Mouse (Mus musculus): ENCODE measurements at regions not wholly inside any gene's neighbourhood (a gene's known extent, or its start where the extent isn't known, plus 50 kb on each side); places are given as distances from the start of the nearest gene placed in this dataset.

GRCm38 (mm10) chr15:86566111-86566510 is 351.9 kb downstream of the Tbc1d22a start:
- Histone ChIP-seq H3K36me3 (no peaks in the 10 kb centered on the region), H3K9ac (replicated peaks) (no peak overlapping the region), H3K4me2 (replicated peaks) (no peak overlapping the region), H3K4me3 (no peak overlapping the region), H3K9me3 (no peaks in the 10 kb centered on the region), H3K4me1 (no peaks in the 10 kb centered on the region), H3K27ac (replicated peaks) (no peak overlapping the region), H3K27me3 (no peaks in the 10 kb centered on the region)
- WGBS, result 80% methylated on average over 3 of the region's 3 CpGs
- no peak for ATAC-seq (ENCODE audit: low FRiP score, low read depth)

GRCm38 (mm10) chr15:86574311-86574710 is 360.1 kb downstream of the Tbc1d22a start:
- Histone ChIP-seq H3K9me3 (no peaks in the 10 kb centered on the region), H3K4me3 (no peak overlapping the region), H3K27ac (replicated peaks) (no peak overlapping the region), H3K4me1 (peaks cover 10% of the 10 kb centered on the region), H3K36me3 (no peaks in the 10 kb centered on the region), H3K4me2 (replicated peaks) (no peak overlapping the region), H3K27me3 (peaks cover 9% of the 10 kb centered on the region; the same call in 1 of the 2 replicates), H3K9ac (replicated peaks) (no peak overlapping the region)
- no peak for ATAC-seq (ENCODE audit: low FRiP score, low read depth)
- 3% methylated on average over 5 of the region's 5 CpGs for WGBS

DNA sequence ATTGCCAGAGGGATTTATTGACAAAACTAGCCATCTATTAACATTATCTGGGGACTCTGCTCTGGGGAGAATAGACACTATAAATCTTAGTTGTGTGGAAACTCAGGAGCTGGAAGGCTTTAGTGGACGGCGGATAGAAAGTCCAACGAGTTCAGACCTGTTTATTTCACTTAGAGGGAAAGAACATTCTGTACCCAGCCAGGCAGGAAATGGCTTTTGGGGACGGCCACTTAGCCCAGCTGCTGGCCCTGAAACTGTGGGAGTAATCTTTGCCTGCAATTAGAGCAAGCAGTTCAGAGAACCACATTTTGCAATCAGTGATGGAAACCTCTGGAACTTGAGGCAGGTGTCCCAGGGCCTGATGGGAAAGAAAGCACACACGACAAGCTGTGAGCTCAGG is 362.4 kb downstream of the Tbc1d22a start:
- no peak overlapping the region for H3K9ac ChIP-seq (replicated peaks)
- peaks cover 9% of the 10 kb centered on the region; the same call in 1 of the 2 replicates for H3K27me3 ChIP-seq
- H3K27ac ChIP-seq (replicated peaks), result no peak overlapping the region
- WGBS, result 79% methylated on average over 5 of the region's 5 CpGs
- peaks cover 10% of the 10 kb centered on the region for H3K4me1 ChIP-seq
- no peaks in the 10 kb centered on the region for H3K9me3 ChIP-seq
- H3K4me2 ChIP-seq (replicated peaks), result no peak overlapping the region
- H3K4me3 ChIP-seq, result no peak overlapping the region
- no peaks in the 10 kb centered on the region for H3K36me3 ChIP-seq
- ATAC-seq (ENCODE audit: low FRiP score, low read depth), result no peak

DNA sequence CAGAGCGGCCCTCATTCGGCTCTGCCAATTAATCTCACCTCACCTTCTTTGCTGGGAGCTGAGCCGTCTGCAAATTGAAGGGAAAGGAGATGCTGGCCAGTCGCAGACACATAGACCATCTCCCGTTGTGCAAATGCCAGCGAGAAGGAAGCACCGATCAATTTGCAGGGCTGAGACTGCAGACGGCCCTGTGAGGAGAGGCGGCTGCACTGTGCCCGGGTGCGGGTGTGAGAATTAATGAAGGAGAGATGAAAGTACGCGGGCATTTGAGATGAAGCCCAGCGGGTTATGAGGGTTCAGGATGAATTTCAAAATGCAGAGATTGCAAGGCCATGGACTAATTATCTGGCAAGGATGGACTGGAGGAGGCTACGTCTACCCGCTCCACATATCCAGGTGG is 364.4 kb downstream of the Tbc1d22a start:
- no peak for ATAC-seq (ENCODE audit: low FRiP score, low read depth)
- peaks cover 10% of the 10 kb centered on the region for H3K4me1 ChIP-seq
- peaks cover 9% of the 10 kb centered on the region; the same call in 1 of the 2 replicates for H3K27me3 ChIP-seq
- no peak overlapping the region for H3K27ac ChIP-seq (replicated peaks)
- 90% methylated on average over 16 of the region's 16 CpGs for WGBS
- H3K4me2 ChIP-seq (replicated peaks), result no peak overlapping the region
- H3K4me3 ChIP-seq, result no peak overlapping the region
- H3K9ac ChIP-seq (replicated peaks), result no peak overlapping the region
- no peaks in the 10 kb centered on the region for H3K36me3 ChIP-seq
- H3K9me3 ChIP-seq, result no peaks in the 10 kb centered on the region

DNA sequence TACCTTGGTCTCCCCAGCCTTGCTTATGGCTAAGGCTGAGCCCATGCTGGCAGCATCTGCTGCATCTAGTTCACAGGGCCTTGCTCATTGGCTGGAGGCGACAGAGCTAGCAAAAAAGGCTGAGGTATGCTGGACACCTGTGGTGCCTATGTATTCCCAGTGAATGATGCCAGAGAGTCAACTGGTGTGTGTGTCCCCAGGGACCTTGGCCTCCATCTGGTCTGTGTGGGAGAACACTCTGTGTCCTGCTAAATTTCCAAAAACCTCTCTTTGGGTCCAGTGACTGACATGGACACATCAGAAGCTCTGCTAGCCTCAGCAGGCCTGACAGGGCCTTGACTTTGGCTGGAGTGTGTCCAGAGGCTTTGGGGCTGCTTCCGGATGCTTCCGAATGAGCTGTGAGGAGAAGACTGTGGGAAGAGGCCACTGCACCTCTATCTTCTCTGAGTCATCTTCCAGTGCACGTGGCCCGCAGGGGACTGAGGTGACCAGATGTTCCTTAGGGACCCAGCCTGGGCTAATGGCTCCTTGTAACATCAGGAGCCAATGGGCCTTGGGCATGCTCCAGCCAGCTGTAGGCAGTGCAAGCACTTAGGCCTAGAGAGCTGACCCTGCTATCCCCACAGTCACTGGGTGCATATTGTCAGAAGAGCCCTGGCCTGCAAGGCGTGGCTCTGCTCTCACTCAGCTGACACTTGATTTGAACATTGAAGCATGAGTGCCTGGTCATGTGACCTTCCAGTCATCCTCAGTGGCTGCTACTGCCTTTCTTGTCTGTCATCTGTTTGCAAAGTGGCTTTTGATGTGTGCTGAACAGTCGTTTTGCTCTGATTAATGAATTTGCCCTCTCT is 368.2 kb downstream of the Tbc1d22a start:
- H3K4me2 ChIP-seq (replicated peaks), result no peak overlapping the region
- no peaks in the 10 kb centered on the region for H3K9me3 ChIP-seq
- H3K36me3 ChIP-seq, result no peaks in the 10 kb centered on the region
- H3K4me3 ChIP-seq, result no peak overlapping the region
- ATAC-seq (ENCODE audit: low FRiP score, low read depth), result no peak
- H3K27me3 ChIP-seq, result no peaks in the 10 kb centered on the region; the same call in 1 of the 2 replicates
- WGBS, result 76% methylated on average over 7 of the region's 7 CpGs
- H3K27ac ChIP-seq (replicated peaks), result no peak overlapping the region
- no peak overlapping the region for H3K9ac ChIP-seq (replicated peaks)
- H3K4me1 ChIP-seq, result no peaks in the 10 kb centered on the region

DNA sequence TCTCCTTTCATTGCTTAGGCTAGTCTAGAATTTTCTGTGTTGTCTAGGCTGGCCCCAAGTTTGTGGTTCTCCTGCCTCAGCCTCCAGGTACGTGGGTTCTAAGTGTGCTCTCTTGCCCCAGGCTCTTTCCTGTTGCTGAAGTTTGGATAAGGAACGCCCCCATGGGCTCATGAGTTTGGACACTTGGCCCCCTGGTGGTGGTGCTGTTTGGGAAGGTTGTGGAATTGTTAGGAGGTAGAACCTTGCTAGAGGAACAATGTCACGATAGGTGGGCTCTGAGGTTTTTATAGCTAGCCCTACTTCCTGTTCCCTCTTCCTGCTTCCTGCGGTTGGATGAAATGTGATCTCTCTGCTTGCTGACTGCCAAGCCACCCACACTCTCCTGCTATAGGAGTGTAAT is 371.5 kb downstream of the Tbc1d22a start:
- H3K9me3 ChIP-seq, result no peaks in the 10 kb centered on the region
- H3K9ac ChIP-seq (replicated peaks), result no peak overlapping the region
- no peak overlapping the region for H3K4me3 ChIP-seq
- no peak overlapping the region for H3K27ac ChIP-seq (replicated peaks)
- WGBS, result 82% methylated on average over 4 of the region's 4 CpGs
- H3K4me2 ChIP-seq (replicated peaks), result no peak overlapping the region
- H3K4me1 ChIP-seq, result no peaks in the 10 kb centered on the region
- H3K27me3 ChIP-seq, result no peaks in the 10 kb centered on the region
- no peaks in the 10 kb centered on the region for H3K36me3 ChIP-seq
- ATAC-seq (ENCODE audit: low FRiP score, low read depth), result no peak

DNA sequence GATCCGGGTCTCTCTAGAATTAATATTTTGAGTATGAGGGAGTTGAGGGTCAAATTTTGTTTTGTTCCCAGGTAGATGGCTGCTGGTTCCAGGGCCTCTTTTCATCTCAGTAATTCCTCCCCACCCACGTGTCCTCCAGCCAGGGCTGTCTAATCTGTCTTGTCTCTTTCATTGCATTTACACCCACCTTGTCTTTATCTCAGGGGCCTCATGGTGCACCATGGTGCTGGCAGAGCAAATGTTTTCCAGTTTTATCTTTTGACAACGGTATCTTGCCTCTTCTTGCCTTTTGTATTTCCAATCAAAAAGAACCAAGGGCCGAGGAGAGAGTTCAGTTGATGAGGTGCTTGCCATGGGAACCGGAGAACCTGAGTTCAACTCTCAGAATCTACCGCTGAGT is 372.9 kb downstream of the Tbc1d22a start:
- Histone ChIP-seq H3K4me1 (no peaks in the 10 kb centered on the region), H3K36me3 (no peaks in the 10 kb centered on the region), H3K9ac (replicated peaks) (no peak overlapping the region), H3K27ac (replicated peaks) (no peak overlapping the region), H3K9me3 (no peaks in the 10 kb centered on the region), H3K27me3 (no peaks in the 10 kb centered on the region), H3K4me3 (no peak overlapping the region), H3K4me2 (replicated peaks) (no peak overlapping the region)
- WGBS, result 86% methylated on average over 6 of the region's 6 CpGs
- ATAC-seq (ENCODE audit: low FRiP score, low read depth), result no peak

- Histone ChIP-seq H3K9me3 (no peaks in the 10 kb centered on the region), H3K4me3 (no peak overlapping the region), H3K9ac (replicated peaks) (no peak overlapping the region), H3K36me3 (no peaks in the 10 kb centered on the region), H3K27me3 (no peaks in the 10 kb centered on the region), H3K27ac (replicated peaks) (no peak overlapping the region), H3K4me1 (no peaks in the 10 kb centered on the region), H3K4me2 (replicated peaks) (no peak overlapping the region)
- WGBS, result 74% methylated on average over 7 of the region's 7 CpGs
- no peak for ATAC-seq (ENCODE audit: low FRiP score, low read depth)
Observed at GRCm38 (mm10) chr15:86590033-86590432, 375.8 kb downstream of the Tbc1d22a start.

DNA sequence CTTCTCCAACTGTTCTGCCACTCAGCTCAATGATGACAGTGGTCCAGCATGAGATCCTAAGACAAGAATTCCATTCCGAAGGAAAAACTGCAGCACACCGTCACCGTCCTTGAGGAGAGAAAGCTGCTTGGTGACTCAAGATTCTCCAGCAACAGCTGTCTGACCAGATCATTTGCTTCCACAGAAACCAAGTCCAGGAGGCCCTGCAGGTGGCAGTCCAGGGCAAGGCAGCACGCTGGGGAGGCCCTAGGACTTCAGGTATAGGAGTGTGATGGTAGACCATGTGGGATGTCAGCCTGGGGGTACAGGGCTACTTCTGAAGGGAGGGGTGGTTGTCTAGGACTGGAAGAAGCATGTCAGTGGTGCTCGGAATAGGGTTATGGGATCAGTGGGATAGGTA is 376.6 kb downstream of the Tbc1d22a start:
- 76% methylated on average over 5 of the region's 5 CpGs for WGBS
- Histone ChIP-seq H3K4me1 (no peaks in the 10 kb centered on the region), H3K27ac (replicated peaks) (no peak overlapping the region), H3K9ac (replicated peaks) (no peak overlapping the region), H3K36me3 (no peaks in the 10 kb centered on the region), H3K4me3 (no peak overlapping the region), H3K4me2 (replicated peaks) (no peak overlapping the region), H3K9me3 (no peaks in the 10 kb centered on the region), H3K27me3 (no peaks in the 10 kb centered on the region)
- no peak for ATAC-seq (ENCODE audit: low FRiP score, low read depth)

DNA sequence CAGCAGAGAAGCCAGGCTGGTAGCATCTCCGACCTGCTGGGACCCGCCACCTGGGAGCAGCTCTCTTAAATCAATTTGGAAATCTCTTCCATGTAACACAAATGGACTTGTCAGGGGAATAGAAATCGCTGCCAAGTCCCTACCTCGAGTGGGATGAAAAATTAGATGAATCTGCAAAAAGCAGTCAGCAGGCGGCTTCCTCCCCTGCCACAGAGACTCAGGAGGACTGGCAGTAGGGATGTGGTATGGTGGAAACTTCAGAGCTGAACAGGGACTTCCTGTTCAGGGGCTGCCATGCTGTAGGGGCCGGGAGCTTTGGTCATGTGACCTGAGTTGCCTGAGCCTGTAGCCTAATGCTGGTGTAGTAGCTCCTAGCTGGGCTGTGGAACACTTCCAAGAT is 379.1 kb downstream of the Tbc1d22a start:
- 73% methylated on average over 6 of the region's 6 CpGs for WGBS
- H3K27ac ChIP-seq (replicated peaks), result no peak overlapping the region
- no peaks in the 10 kb centered on the region for H3K27me3 ChIP-seq
- peaks cover 4% of the 10 kb centered on the region; the same call in 1 of the 2 replicates for H3K4me1 ChIP-seq
- H3K4me3 ChIP-seq, result no peak overlapping the region
- no peak overlapping the region for H3K4me2 ChIP-seq (replicated peaks)
- no peaks in the 10 kb centered on the region for H3K9me3 ChIP-seq
- ATAC-seq (ENCODE audit: low FRiP score, low read depth), result no peak
- no peak overlapping the region for H3K9ac ChIP-seq (replicated peaks)
- no peaks in the 10 kb centered on the region for H3K36me3 ChIP-seq

- H3K9ac ChIP-seq (replicated peaks), result no peak overlapping the region
- H3K27me3 ChIP-seq, result no peaks in the 10 kb centered on the region
- ATAC-seq (ENCODE audit: low FRiP score, low read depth), result no peak
- no peak overlapping the region for H3K4me2 ChIP-seq (replicated peaks)
- H3K9me3 ChIP-seq, result no peaks in the 10 kb centered on the region
- H3K4me1 ChIP-seq, result peaks cover 7% of the 10 kb centered on the region; the same call in 1 of the 2 replicates
- H3K27ac ChIP-seq (replicated peaks), result no peak overlapping the region
- H3K4me3 ChIP-seq, result no peak overlapping the region
- H3K36me3 ChIP-seq, result no peaks in the 10 kb centered on the region
Observed at GRCm38 (mm10) chr15:86606411-86606810, 392.2 kb downstream of the Tbc1d22a start.

- WGBS, result 91% methylated on average over 6 of the region's 6 CpGs
- Histone ChIP-seq H3K27me3 (no peaks in the 10 kb centered on the region), H3K9me3 (no peaks in the 10 kb centered on the region), H3K4me2 (replicated peaks) (no peak overlapping the region), H3K27ac (replicated peaks) (no peak overlapping the region), H3K9ac (replicated peaks) (no peak overlapping the region), H3K4me3 (no peak overlapping the region), H3K36me3 (no peaks in the 10 kb centered on the region), H3K4me1 (peaks cover 7% of the 10 kb centered on the region; the same call in 1 of the 2 replicates)
- ATAC-seq (ENCODE audit: low FRiP score, low read depth), result no peak
Observed at GRCm38 (mm10) chr15:86609692-86610091, 395.4 kb downstream of the Tbc1d22a start.

DNA sequence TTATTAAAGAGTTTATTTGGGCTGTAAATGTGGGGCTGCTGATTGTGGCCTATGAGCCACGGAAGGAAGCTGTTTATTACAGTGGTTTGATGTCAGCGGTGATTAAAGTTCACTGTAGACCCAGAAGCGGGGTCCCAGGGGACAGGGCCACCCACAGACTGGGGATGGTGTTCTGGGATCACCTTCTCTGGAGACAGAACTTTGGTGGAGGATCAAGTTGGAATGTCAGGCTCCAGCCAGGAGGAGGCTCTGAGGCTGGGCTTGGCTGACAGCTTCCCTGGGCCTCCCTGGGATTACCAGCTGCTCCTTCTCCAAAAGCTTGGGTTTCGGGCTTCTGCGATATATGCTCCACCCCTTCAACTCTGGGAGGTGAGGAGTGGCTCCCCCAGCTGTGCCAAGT is 417.1 kb downstream of the Tbc1d22a start:
- no peak overlapping the region for H3K9ac ChIP-seq (replicated peaks)
- no peaks in the 10 kb centered on the region for H3K27me3 ChIP-seq
- H3K9me3 ChIP-seq, result no peaks in the 10 kb centered on the region
- H3K4me3 ChIP-seq, result no peak overlapping the region
- H3K4me2 ChIP-seq (replicated peaks), result no peak overlapping the region
- WGBS, result 80% methylated on average over 5 of the region's 5 CpGs
- H3K27ac ChIP-seq (replicated peaks), result no peak overlapping the region
- H3K36me3 ChIP-seq, result no peaks in the 10 kb centered on the region
- ATAC-seq (ENCODE audit: low FRiP score, low read depth), result no peak
- no peaks in the 10 kb centered on the region for H3K4me1 ChIP-seq

Data from midbrain, embryonic 12.5 days (tissue).